Mouse (Mus musculus) heart, embryonic 14.5 days (tissue): Measurements from ENCODE around the gene Hecw2. TPM values are rescaled to one million over a fixed set of nuclear protein-coding genes. Genes with fewer than 3 reads are reported as not detected.

Experiments used
- ATAC-seq: fragments of 200-750 bp; cut with Nextera tagmentation; 2 replicates; pipeline ENCODE4 v1.8.0; 2017; ENCODE audit warnings: low read depth, moderate TSS enrichment; ENCODE audit not compliant: insufficient number of reproducible peaks, insufficient read depth, low FRiP score
- H3K27ac ChIP-seq, 2 experiments: fragments of 200-500 bp in 1 of 2; fragments of 300-500 bp in 1 of 2; sonication (generic) in 1 of 2; replicated peaks in 1 of 2; 2 replicates each; pipeline ENCODE4 v1.5.1; 2012 to 2014; ENCODE audit warnings: low read depth in 2 of 2, low read length in 2 of 2, control low read depth in 1 of 2, mild to moderate bottlenecking in 1 of 2, mixed read lengths in 1 of 2; ENCODE audit not compliant: control insufficient read depth in 1 of 2, insufficient read depth in 1 of 2
- H3K27me3 ChIP-seq: fragments of 300-500 bp; sonication (generic); 2 replicates; pipeline ENCODE4 v1.6.1; 2014; ENCODE audit warnings: mild to moderate bottlenecking, low read length, control low read depth; ENCODE audit not compliant: control insufficient read depth, insufficient read depth
- H3K36me3 ChIP-seq: fragments of 300-500 bp; sonication (generic); 2 replicates; pipeline ENCODE4 v1.6.1; 2014; ENCODE audit warnings: mild to moderate bottlenecking, control low read depth, low read length, mixed read lengths; ENCODE audit not compliant: control insufficient read depth, insufficient read depth
- H3K4me1 ChIP-seq, 2 experiments: fragments of 200-500 bp in 1 of 2; fragments of 300-500 bp in 1 of 2; sonication (generic) in 1 of 2; 2 replicates each; pipeline ENCODE4 v1.6.1; 2012 to 2014; ENCODE audit warnings: low read length in 2 of 2, control low read depth in 1 of 2, mixed read lengths in 1 of 2; ENCODE audit not compliant: control insufficient read depth in 2 of 2, insufficient read depth in 2 of 2
- H3K4me2 ChIP-seq: fragments of 300-500 bp; sonication (generic); 2 replicates; pipeline ENCODE4 v1.6.1; 2014; ENCODE audit warnings: mild to moderate bottlenecking, low read length
- H3K4me3 ChIP-seq, 2 experiments: fragments of 200-500 bp in 1 of 2; fragments of 300-500 bp in 1 of 2; sonication (generic) in 1 of 2; 2 replicates each; pipeline ENCODE4 v1.5.1; 2012 to 2014; ENCODE audit warnings: low read length in 2 of 2, mild to moderate bottlenecking in 2 of 2, control low read depth in 1 of 2, low read depth in 1 of 2, moderate library complexity in 1 of 2; ENCODE audit not compliant: control insufficient read depth in 1 of 2, insufficient read depth in 1 of 2
- H3K9ac ChIP-seq: fragments of 300-500 bp; sonication (generic); 2 replicates; pipeline ENCODE4 v1.6.1; 2014; ENCODE audit warnings: mild to moderate bottlenecking, low read length
- H3K9me3 ChIP-seq: fragments of 300-500 bp; sonication (generic); 2 replicates; pipeline ENCODE4 v1.6.1; 2016; ENCODE audit warnings: low read length, control low read depth; ENCODE audit not compliant: control insufficient read depth
- WGBS: fragments of 180-500 bp; shearing (Covaris S2); extraction: QIAGEN DNeasy Blood & Tissue Kit; methylation state at CpG from one replicate; pipeline ENCODE4 v1.1.7; 2014; 5-methylcytosine and 5-hydroxymethylcytosine counted together
- polyA plus RNA-seq: library from polyadenylated mRNA; unstranded; fragments of >200 nt; fragmentation: Nextera tagmentation; extraction: Ambion mirVana; gene quantifications from 2 replicates; pipeline ENCODE4 v1.2.1, GENCODE M21; 2014

Gene Hecw2
- polyA plus RNA-seq, 1 experiment from 2014 or later, result 5.7 TPM

- WGBS, result 48% methylated on average over 3 of the region's 3 CpGs
- Histone ChIP-seq H3K4me3 (no peak overlapping the region), H3K4me2 (no peak overlapping the region), H3K27me3 (no peaks in the 10 kb centered on the region), H3K9me3 (no peaks in the 10 kb centered on the region), H3K4me1 (peaks cover 0 to 6% of the 10 kb centered on the region in 2 experiments; a peak in 1 of 4 replicates), H3K27ac (no peak overlapping the region), H3K36me3 (no peaks in the 10 kb centered on the region), H3K9ac (no peak overlapping the region)
- ATAC-seq, result no peak
These were observed 376.7 kb downstream of the Hecw2 start for GRCm38 (mm10) chr1:53818072-53818862.

GRCm38 (mm10) chr1:53816353-53816752 is 378.6 kb downstream of the Hecw2 start:
- Histone ChIP-seq H3K27me3 (no peaks in the 10 kb centered on the region), H3K4me1 (no peaks in the 10 kb centered on the region), H3K9me3 (no peaks in the 10 kb centered on the region), H3K27ac (no peak overlapping the region), H3K4me3 (no peak overlapping the region), H3K4me2 (no peak overlapping the region), H3K9ac (no peak overlapping the region), H3K36me3 (no peaks in the 10 kb centered on the region)
- WGBS, result 83% methylated on average over 2 of the region's 2 CpGs
- ATAC-seq, result no peak

GRCm38 (mm10) chr1:53814077-53814705 is 380.8 kb downstream of the Hecw2 start:
- Histone ChIP-seq H3K9ac (no peak overlapping the region), H3K9me3 (no peaks in the 10 kb centered on the region), H3K4me1 (no peaks in the 10 kb centered on the region), H3K27ac (no peak overlapping the region), H3K4me2 (no peak overlapping the region), H3K36me3 (no peaks in the 10 kb centered on the region), H3K4me3 (no peak overlapping the region), H3K27me3 (no peaks in the 10 kb centered on the region)
- ATAC-seq, result no peak
- 68% methylated on average over 2 of the region's 2 CpGs for WGBS

- no peak overlapping the region for H3K4me3 ChIP-seq
- no peak for ATAC-seq
- H3K36me3 ChIP-seq, result no peaks in the 10 kb centered on the region
- H3K4me1 ChIP-seq, result no peaks in the 10 kb centered on the region
- no peak overlapping the region for H3K27ac ChIP-seq
- no peak overlapping the region for H3K9ac ChIP-seq
- WGBS, result 82% methylated on average over 4 of the region's 4 CpGs
- H3K27me3 ChIP-seq, result no peaks in the 10 kb centered on the region
- H3K4me2 ChIP-seq, result no peak overlapping the region
- no peaks in the 10 kb centered on the region for H3K9me3 ChIP-seq
These were observed 383.0 kb downstream of the Hecw2 start for GRCm38 (mm10) chr1:53811919-53812318.

- H3K4me3 ChIP-seq, result no peak overlapping the region
- H3K36me3 ChIP-seq, result no peaks in the 10 kb centered on the region
- no peak overlapping the region for H3K27ac ChIP-seq
- ATAC-seq, result no peak
- WGBS, result 70% methylated on average over 2 of the region's 2 CpGs
- no peaks in the 10 kb centered on the region for H3K27me3 ChIP-seq
- no peaks in the 10 kb centered on the region for H3K9me3 ChIP-seq
- H3K4me2 ChIP-seq, result no peak overlapping the region
- H3K4me1 ChIP-seq, result no peaks in the 10 kb centered on the region
- no peak overlapping the region for H3K9ac ChIP-seq
These were observed 386.7 kb downstream of the Hecw2 start for GRCm38 (mm10) chr1:53808229-53808628.

GRCm38 (mm10) chr1:53797811-53798210 is 397.2 kb downstream of the Hecw2 start:
- H3K36me3 ChIP-seq, result no peaks in the 10 kb centered on the region
- 0 out of 4 replicates have a peak, but pooled peaks cover 0 to 7% of the 10 kb centered on the region in 2 experiments for H3K4me1 ChIP-seq
- H3K27me3 ChIP-seq, result no peaks in the 10 kb centered on the region
- no peak overlapping the region for H3K27ac ChIP-seq
- H3K9ac ChIP-seq, result no peak overlapping the region
- H3K9me3 ChIP-seq, result no peaks in the 10 kb centered on the region
- no peak for ATAC-seq
- no peak overlapping the region for H3K4me3 ChIP-seq
- WGBS, result 61% methylated on average over 3 of the region's 3 CpGs
- no peak overlapping the region for H3K4me2 ChIP-seq

GRCm38 (mm10) chr1:53797074-53797473 is 397.9 kb downstream of the Hecw2 start:
- Histone ChIP-seq H3K27me3 (no peaks in the 10 kb centered on the region), H3K9me3 (no peaks in the 10 kb centered on the region), H3K36me3 (no peaks in the 10 kb centered on the region), H3K4me2 (no peak overlapping the region), H3K9ac (no peak overlapping the region), H3K4me1 (0 out of 4 replicates have a peak, but pooled peaks cover 0 to 7% of the 10 kb centered on the region in 2 experiments), H3K4me3 (no peak overlapping the region), H3K27ac (no peak overlapping the region)
- no peak for ATAC-seq
- WGBS, result 24% methylated on average over 5 of the region's 5 CpGs
